Mouse (Mus musculus): ENCODE results near the gene Serpind1.
A peak's percentile ranks its signal among the peaks of the same experiment; 100 is the strongest.

Gene Serpind1

GRCm38 (mm10) chr16:17331116-17331515, at the start of gene Serpind1:
Gene Serpind1 (plus strand): TSS chr16:17331371.
- Histone ChIP-seq H3K36me3 (ENCODE audit: control insufficient read depth, insufficient read depth, low read length, poor library complexity, severe bottlenecking) (0 out of 2 replicates have a peak, but pooled peaks cover 2% of the 10 kb centered on the region), H3K27me3 (ENCODE audit: control insufficient read depth, insufficient read depth, low read length, poor library complexity, severe bottlenecking) (no peaks in the 10 kb centered on the region)
- DNase-seq (ENCODE audit: low read depth, low spot score): no peak

- DNase-seq (ENCODE audit: low read depth, low spot score): no peak
- peaks cover 7% of the 10 kb centered on the region for H3K36me3 ChIP-seq (ENCODE audit: control insufficient read depth, insufficient read depth, low read length, poor library complexity, severe bottlenecking)
Observed at GRCm38 (mm10) chr16:17283151-17283550, 48.0 kb upstream of the Serpind1 start.

DNA sequence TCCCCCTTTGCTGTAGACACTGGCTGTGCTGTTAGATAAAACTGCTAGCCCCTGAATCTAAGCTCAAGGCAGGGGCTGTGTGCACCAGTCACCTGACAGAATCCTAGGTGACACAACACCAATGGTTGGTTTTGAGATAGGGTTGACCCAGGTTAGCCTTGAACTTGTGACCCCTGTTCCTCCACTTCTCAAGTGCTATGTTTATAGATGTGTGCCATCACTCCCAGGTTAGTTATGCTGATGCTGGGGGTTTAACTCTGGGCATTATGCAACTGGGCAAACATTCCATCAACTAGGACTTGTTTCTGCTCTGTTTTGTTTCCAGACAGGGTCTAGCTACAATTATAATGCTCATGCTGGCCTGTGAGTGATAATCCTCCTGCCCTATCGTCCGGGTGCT, 44.1 kb upstream of the Serpind1 start:
- DNase-seq (ENCODE audit: low read depth, low spot score): no peak
- no peaks in the 10 kb centered on the region for H3K27me3 ChIP-seq (ENCODE audit: control insufficient read depth, insufficient read depth, low read length, poor library complexity, severe bottlenecking)
- H3K36me3 ChIP-seq (ENCODE audit: control insufficient read depth, insufficient read depth, low read length, poor library complexity, severe bottlenecking): peaks cover 12% of the 10 kb centered on the region

More at GRCm38 (mm10) chr16:17283151-17283550, 48.0 kb upstream of the Serpind1 start:
- no peaks in the 10 kb centered on the region for H3K27me3 ChIP-seq (ENCODE audit: control insufficient read depth, insufficient read depth, low read length, poor library complexity, severe bottlenecking)

GRCm38 (mm10) chr16:17291016-17291415, 40.2 kb upstream of the Serpind1 start:
- Histone ChIP-seq H3K27me3 (ENCODE audit: control insufficient read depth, insufficient read depth, low read length, poor library complexity, severe bottlenecking) (no peaks in the 10 kb centered on the region), H3K36me3 (ENCODE audit: control insufficient read depth, insufficient read depth, low read length, poor library complexity, severe bottlenecking) (peaks cover 15% of the 10 kb centered on the region)
- DNase-seq (ENCODE audit: low read depth, low spot score): no peak

- Histone ChIP-seq H3K27me3 (ENCODE audit: control insufficient read depth, insufficient read depth, low read length, poor library complexity, severe bottlenecking) (no peaks in the 10 kb centered on the region), H3K36me3 (ENCODE audit: control insufficient read depth, insufficient read depth, low read length, poor library complexity, severe bottlenecking) (peaks cover 12% of the 10 kb centered on the region)
- DNase-seq (ENCODE audit: low read depth, low spot score): peak; percentile 84
Observed at GRCm38 (mm10) chr16:17292751-17293150, 38.4 kb upstream of the Serpind1 start.

DNA sequence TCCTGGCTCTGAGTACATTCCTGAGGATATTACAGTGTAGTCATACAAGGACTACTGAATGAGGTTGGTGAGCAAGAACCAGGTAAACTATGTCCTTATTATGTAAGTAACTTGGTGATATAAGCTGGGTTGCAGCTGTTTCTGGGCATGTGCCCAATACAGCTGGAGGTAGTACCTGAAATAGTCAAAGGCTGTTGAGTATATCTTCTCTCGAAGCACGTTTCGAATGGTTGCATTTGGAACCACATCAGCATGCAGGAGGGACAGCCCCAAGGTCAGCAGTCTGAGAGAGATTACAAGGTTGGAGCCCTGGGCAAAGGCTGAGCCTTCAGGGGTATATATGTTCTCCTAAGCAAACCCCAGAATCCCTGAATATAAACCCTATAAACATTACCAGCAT, 30.4 kb upstream of the Serpind1 start:
- Histone ChIP-seq H3K27me3 (ENCODE audit: control insufficient read depth, insufficient read depth, low read length, poor library complexity, severe bottlenecking) (no peaks in the 10 kb centered on the region), H3K36me3 (ENCODE audit: control insufficient read depth, insufficient read depth, low read length, poor library complexity, severe bottlenecking) (peaks cover 6% of the 10 kb centered on the region)
- peak; percentile 30 for DNase-seq (ENCODE audit: low read depth, low spot score)

DNA sequence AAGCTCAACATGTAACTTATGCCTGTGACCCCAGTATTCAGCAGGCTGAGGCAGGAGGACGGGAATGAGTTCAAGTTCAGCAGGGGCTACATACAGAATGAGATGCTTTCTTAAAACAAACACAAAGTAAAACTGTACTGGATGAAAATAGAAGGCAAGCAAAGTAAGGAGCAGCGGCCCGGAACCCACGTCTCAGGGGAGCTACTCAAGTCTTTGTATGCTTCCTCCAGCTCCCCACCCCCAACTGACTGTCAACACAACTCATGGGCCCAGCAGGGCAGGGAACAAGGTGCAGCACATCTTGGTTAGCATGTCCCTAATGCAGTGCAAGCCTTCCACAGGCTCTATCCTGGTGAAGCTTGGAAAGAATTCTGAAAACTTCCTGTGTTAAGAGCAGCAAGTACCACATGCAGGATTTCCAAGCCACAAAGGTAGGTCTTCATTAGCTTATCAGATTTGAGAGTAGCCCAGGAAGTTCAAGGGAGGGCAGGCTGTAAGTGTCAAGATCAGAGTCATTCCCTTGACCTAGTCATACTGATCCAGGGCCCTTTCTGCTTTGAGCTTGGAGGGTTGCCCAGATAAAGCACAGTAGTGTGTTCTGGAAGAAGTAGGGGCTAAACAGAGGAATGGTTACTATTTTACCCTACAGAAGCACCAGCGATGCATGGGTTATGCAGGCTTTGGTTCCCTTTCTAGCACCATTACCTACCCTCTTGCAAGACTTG, 27.5 kb upstream of the Serpind1 start:
- H3K36me3 ChIP-seq (ENCODE audit: control insufficient read depth, insufficient read depth, low read length, poor library complexity, severe bottlenecking): peaks cover 7% of the 10 kb centered on the region
- no peaks in the 10 kb centered on the region for H3K27me3 ChIP-seq (ENCODE audit: control insufficient read depth, insufficient read depth, low read length, poor library complexity, severe bottlenecking)
- DNase-seq (ENCODE audit: low read depth, low spot score): peak; percentile 37

- peaks cover 12% of the 10 kb centered on the region for H3K36me3 ChIP-seq (ENCODE audit: control insufficient read depth, insufficient read depth, low read length, poor library complexity, severe bottlenecking)
- no peaks in the 10 kb centered on the region for H3K27me3 ChIP-seq (ENCODE audit: control insufficient read depth, insufficient read depth, low read length, poor library complexity, severe bottlenecking)
- DNase-seq (ENCODE audit: low read depth, low spot score): no peak
Observed at GRCm38 (mm10) chr16:17307461-17307860, 23.7 kb upstream of the Serpind1 start.

DNA sequence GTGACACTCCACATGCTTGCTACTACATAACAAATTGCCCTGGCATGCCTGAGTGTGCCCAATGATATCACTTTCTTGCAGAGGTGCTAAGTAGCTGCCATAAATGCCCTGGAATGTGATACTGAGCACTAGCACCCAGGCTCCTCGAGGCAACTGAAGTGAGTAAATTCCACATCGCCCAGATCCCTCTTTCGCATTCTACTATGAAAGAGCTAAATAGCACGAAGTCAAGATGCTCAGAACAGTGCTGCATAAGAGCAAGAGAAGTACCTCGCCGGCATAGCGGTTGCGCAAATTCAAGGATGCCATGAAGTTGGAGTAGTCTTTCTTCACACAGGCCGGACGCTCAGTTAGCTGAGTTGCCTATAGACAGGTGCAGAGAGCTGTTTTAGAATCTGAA, 22.1 kb upstream of the Serpind1 start:
- no peak for DNase-seq (ENCODE audit: low read depth, low spot score)
- peaks cover 15% of the 10 kb centered on the region for H3K36me3 ChIP-seq (ENCODE audit: control insufficient read depth, insufficient read depth, low read length, poor library complexity, severe bottlenecking)

DNA sequence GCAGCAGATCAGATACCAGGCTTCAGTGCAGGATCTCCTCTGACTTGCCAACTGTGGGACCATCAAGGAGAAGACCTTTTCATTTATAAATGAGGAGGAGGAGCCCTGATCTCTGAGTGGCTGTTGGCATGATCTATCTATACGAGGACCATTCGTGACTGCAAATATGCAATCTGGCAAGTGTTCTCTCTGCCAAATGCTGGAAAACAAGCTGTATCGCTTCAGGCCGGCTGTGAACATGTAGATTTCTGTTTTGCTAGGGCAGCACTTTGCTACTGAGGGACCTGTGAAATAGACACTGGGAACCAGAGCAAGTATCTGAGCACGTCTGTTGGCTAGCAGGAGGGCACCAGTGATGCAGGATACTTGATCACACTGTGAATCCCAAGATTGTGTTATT, 18.6 kb upstream of the Serpind1 start:
- H3K36me3 ChIP-seq (ENCODE audit: control insufficient read depth, insufficient read depth, low read length, poor library complexity, severe bottlenecking): peaks cover 22% of the 10 kb centered on the region
- DNase-seq (ENCODE audit: low read depth, low spot score): no peak
- H3K27me3 ChIP-seq (ENCODE audit: control insufficient read depth, insufficient read depth, low read length, poor library complexity, severe bottlenecking): no peaks in the 10 kb centered on the region

More for the DNA sequence above, 22.1 kb upstream of the Serpind1 start:
- no peaks in the 10 kb centered on the region for H3K27me3 ChIP-seq (ENCODE audit: control insufficient read depth, insufficient read depth, low read length, poor library complexity, severe bottlenecking)

DNA sequence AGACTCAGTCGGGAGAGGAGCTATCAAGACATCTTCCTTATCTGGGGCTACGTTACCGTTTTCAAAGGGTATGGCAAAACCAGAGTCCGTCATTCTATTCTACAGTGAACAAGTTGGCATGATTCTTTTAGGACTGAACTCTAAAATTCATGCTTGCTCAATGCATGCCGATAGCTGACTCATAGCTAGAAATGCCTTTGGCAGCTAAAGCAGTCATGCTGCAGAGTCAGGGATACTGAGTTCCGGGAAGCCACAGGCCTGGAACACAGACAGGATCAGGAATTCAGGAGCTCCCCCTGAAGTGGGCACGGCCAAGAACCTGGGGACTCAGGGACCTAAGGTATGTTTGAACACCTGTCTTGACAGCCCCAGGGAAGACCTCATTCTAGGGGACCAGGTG, 14.6 kb upstream of the Serpind1 start:
- no peak for DNase-seq (ENCODE audit: low read depth, low spot score)
- Histone ChIP-seq H3K27me3 (ENCODE audit: control insufficient read depth, insufficient read depth, low read length, poor library complexity, severe bottlenecking) (no peaks in the 10 kb centered on the region), H3K36me3 (ENCODE audit: control insufficient read depth, insufficient read depth, low read length, poor library complexity, severe bottlenecking) (peaks cover 21% of the 10 kb centered on the region)

- H3K27me3 ChIP-seq (ENCODE audit: control insufficient read depth, insufficient read depth, low read length, poor library complexity, severe bottlenecking): no peaks in the 10 kb centered on the region
- H3K36me3 ChIP-seq (ENCODE audit: control insufficient read depth, insufficient read depth, low read length, poor library complexity, severe bottlenecking): peaks cover 17% of the 10 kb centered on the region
- DNase-seq (ENCODE audit: low read depth, low spot score): no peak
Observed at GRCm38 (mm10) chr16:17321481-17321880, 9.7 kb upstream of the Serpind1 start.

DNA sequence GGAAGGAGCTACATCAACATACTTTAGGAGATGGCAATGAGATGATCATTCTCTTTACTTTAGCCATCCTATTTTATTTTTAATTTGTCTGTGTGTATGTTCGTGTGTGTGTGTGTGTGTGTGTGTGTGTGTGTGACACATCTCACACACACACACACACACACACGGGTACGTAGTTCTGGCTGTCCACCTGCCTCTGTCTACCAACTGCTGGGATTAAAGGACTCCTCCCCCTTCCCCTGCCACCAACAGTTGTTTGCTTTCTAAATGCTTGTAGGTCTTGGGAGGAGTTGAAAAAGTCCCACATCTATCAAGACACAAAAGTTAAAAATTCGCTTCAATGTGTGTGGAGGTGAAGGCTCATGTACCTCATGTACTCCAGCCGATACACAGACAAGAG, 6.4 kb upstream of the Serpind1 start:
- Histone ChIP-seq H3K27me3 (ENCODE audit: control insufficient read depth, insufficient read depth, low read length, poor library complexity, severe bottlenecking) (no peaks in the 10 kb centered on the region), H3K36me3 (ENCODE audit: control insufficient read depth, insufficient read depth, low read length, poor library complexity, severe bottlenecking) (peaks cover 3% of the 10 kb centered on the region; the same call in 1 of the 2 replicates)
- DNase-seq (ENCODE audit: low read depth, low spot score): no peak

- Histone ChIP-seq H3K27me3 (ENCODE audit: control insufficient read depth, insufficient read depth, low read length, poor library complexity, severe bottlenecking) (no peaks in the 10 kb centered on the region), H3K36me3 (ENCODE audit: control insufficient read depth, insufficient read depth, low read length, poor library complexity, severe bottlenecking) (peaks cover 3% of the 10 kb centered on the region; the same call in 1 of the 2 replicates)
- no peak for DNase-seq (ENCODE audit: low read depth, low spot score)
Observed at GRCm38 (mm10) chr16:17326064-17326463, 5.1 kb upstream of the Serpind1 start.

GRCm38 (mm10) chr16:17329848-17330570, 1.2 kb upstream of the Serpind1 start:
- DNase-seq (ENCODE audit: low read depth, low spot score): no peak
- 0 out of 2 replicates have a peak, but pooled peaks cover 2% of the 10 kb centered on the region for H3K36me3 ChIP-seq (ENCODE audit: control insufficient read depth, insufficient read depth, low read length, poor library complexity, severe bottlenecking)
- no peaks in the 10 kb centered on the region for H3K27me3 ChIP-seq (ENCODE audit: control insufficient read depth, insufficient read depth, low read length, poor library complexity, severe bottlenecking)

All from splenic B cell, adult 2 months (primary cell).